8 mouse cellular contexts compared by ENCODE assay signal in the genomic region with DNA sequence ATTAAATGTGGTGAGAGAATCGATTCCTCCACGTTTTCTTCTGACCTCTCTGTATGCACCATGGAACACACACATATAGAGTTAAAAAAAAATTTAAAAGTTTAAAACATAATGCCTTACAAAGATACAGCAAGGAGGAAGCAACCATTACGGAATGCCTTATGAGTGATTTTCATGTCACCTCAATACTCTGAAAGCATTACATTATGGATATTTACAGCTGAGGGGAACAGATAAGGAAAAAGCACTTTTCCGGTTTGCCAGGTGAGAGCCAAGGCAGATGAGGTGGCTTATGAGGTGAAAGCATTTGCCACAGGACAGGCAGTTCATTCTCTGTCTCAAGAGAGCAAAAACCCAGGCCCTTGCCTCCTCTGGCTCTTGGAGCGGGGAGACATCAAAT. TPM values are rescaled to one million over a fixed set of nuclear protein-coding genes. Genes with fewer than 3 reads are reported as not detected.
DNase-seq lines count a peak whose midpoint lies in the region; ATAC-seq and TF ChIP-seq lines count a peak whose summit lies in the region.

No protein-coding gene starts in this region.

- no peaks in the 10 kb centered on the region for H3K27me3 ChIP-seq in embryonic facial prominence, embryonic 12.5 days
- no peaks in the 10 kb centered on the region for H3K27me3 ChIP-seq in hindbrain, postnatal 0 days (ENCODE audit: insufficient read depth, low read length)
- H3K27me3 ChIP-seq in myocyte (ENCODE audit: control insufficient read depth, insufficient read depth, insufficient read length): no peaks in the 10 kb centered on the region

- no peak for TF ChIP-seq POLR2A in myocyte (IDR thresholded peaks at IDR 0.05; ENCODE audit: insufficient read length, low read depth)

- peaks cover 8% of the 10 kb centered on the region; the same call in 1 of the 2 replicates for H3K4me1 ChIP-seq in embryonic facial prominence, embryonic 12.5 days
- H3K4me1 ChIP-seq in hindbrain, postnatal 0 days (ENCODE audit: insufficient read depth, low read length): no peaks in the 10 kb centered on the region

- peak overlapping the region; percentile 65 for H3K4me3 ChIP-seq in embryonic facial prominence, embryonic 12.5 days
- H3K4me3 ChIP-seq in hindbrain, postnatal 0 days (ENCODE audit: low read length): peak overlapping the region; percentile 42
- peak overlapping the region; percentile 41 for H3K4me3 ChIP-seq in myocyte

- intact Hi-C loops in left cerebral cortex, postnatal 4 days (cut with DNase I): no loop called here
- intact Hi-C loops in left cerebral cortex, postnatal 14 days (cut with DNase I): no loop called here

- 64% methylated on average over 5 of the region's 5 CpGs for WGBS in embryonic facial prominence, embryonic 12.5 days
- 69% methylated on average over 5 of the region's 5 CpGs for WGBS in hindbrain, postnatal 0 days

- peaks cover 21% of the 10 kb centered on the region for H3K36me3 ChIP-seq in embryonic facial prominence, embryonic 12.5 days
- H3K36me3 ChIP-seq in hindbrain, postnatal 0 days (ENCODE audit: insufficient read depth, low read length): peaks cover 17% of the 10 kb centered on the region; the same call in 1 of the 2 replicates
- peaks cover 8% of the 10 kb centered on the region for H3K36me3 ChIP-seq in myocyte (ENCODE audit: control insufficient read depth, insufficient read depth)

- H3K9me3 ChIP-seq in embryonic facial prominence, embryonic 12.5 days: no peaks in the 10 kb centered on the region
- no peaks in the 10 kb centered on the region for H3K9me3 ChIP-seq in hindbrain, postnatal 0 days (ENCODE audit: low read length)

- no peak for TF ChIP-seq CTCF in hindbrain, postnatal 0 days (IDR thresholded peaks at IDR 0.05; ENCODE audit: low read depth)

- H3K4me2 ChIP-seq in embryonic facial prominence, embryonic 12.5 days (replicated peaks): peak overlapping the region; percentile 89
- H3K4me2 ChIP-seq in hindbrain, postnatal 0 days (ENCODE audit: low read depth, low read length): peak overlapping the region; percentile 79
- peak overlapping the region; percentile 76 for H3K4me2 ChIP-seq in myocyte (ENCODE audit: low read depth)

- peaks cover 20% of the 10 kb centered on the region for H3K79me2 ChIP-seq in myocyte (ENCODE audit: control insufficient read depth, insufficient read depth)

- peak; percentile 6 for DNase-seq in left cerebral cortex, postnatal 4 days
- DNase-seq in left cerebral cortex, postnatal 14 days (ENCODE audit: low spot score in 2 of 2): no peak
- DNase-seq in hindbrain, postnatal 0 days (ENCODE audit: low spot score): no peak
- DNase-seq in thymus, postnatal 0 days (ENCODE audit: low spot score): no peak
- DNase-seq in kidney, postnatal 25 days: no peak
- DNase-seq in urinary bladder, postnatal 4 days (ENCODE audit: low spot score in 2 of 2): no peak

- H3K27ac ChIP-seq in embryonic facial prominence, embryonic 12.5 days: peak overlapping the region; percentile 77
- peak overlapping the region; percentile 85; the same call in 1 of the 2 replicates for H3K27ac ChIP-seq in hindbrain, postnatal 0 days

- peak overlapping the region; percentile 36 for H3ac ChIP-seq in myocyte (ENCODE audit: control insufficient read depth, insufficient read length)

- ATAC-seq in embryonic facial prominence, embryonic 12.5 days (ENCODE audit: insufficient number of reproducible peaks, insufficient read depth, low FRiP score, low TSS enrichment): no peak
- ATAC-seq in hindbrain, postnatal 0 days: no peak

- peak overlapping the region; percentile 36 for H3K9ac ChIP-seq in embryonic facial prominence, embryonic 12.5 days
- peak overlapping the region; percentile 28 for H3K9ac ChIP-seq in hindbrain, postnatal 0 days (replicated peaks; ENCODE audit: low read length)

TF ChIP-seq in myocyte, 11 proteins besides CTCF, POLR2A, EP300 and RAD21:
- TF ChIP-seq POLR2AphosphoS2 (IDR thresholded peaks at IDR 0.05; ENCODE audit: insufficient read length, low read depth) (no peak), SRF (IDR thresholded peaks at IDR 0.05; ENCODE audit: control insufficient read depth, insufficient read length, low read depth) (no peak), MYOG (IDR thresholded peaks at IDR 0.05; ENCODE audit: control insufficient read depth in 1 of 3, insufficient read depth in 1 of 3, insufficient read length in 2 of 3, low read depth in 2 of 3) (no peak), CEBPB (IDR thresholded peaks at IDR 0.05; ENCODE audit: insufficient read depth, poor library complexity, severe bottlenecking) (no peak), USF1 (IDR thresholded peaks at IDR 0.05; ENCODE audit: low read depth) (no peak), TCF3 (IDR thresholded peaks at IDR 0.05; ENCODE audit: insufficient read length, low read depth) (no peak), TCF12 (IDR thresholded peaks at IDR 0.05; ENCODE audit: insufficient read depth, poor library complexity, severe bottlenecking) (no peak), MYOD1 (IDR thresholded peaks at IDR 0.05; ENCODE audit: control insufficient read depth in 1 of 3, insufficient read length in 2 of 3, low read depth in 2 of 3) (no peak), MAX (IDR thresholded peaks at IDR 0.05; ENCODE audit: low read depth) (no peak), E2F4 (IDR thresholded peaks at IDR 0.05; ENCODE audit: insufficient read depth) (no peak), REST (IDR thresholded peaks at IDR 0.05; ENCODE audit: insufficient read depth, insufficient read length) (no peak)

RNA-seq across cellular contexts. Expression of gene Tom1, which starts 0.5 kb away (rescaled TPM):
- 10 to 100 TPM; 22.3 to 25.0 TPM for total RNA-seq in left cerebral cortex, postnatal 4 days (2021)
- total RNA-seq in left cerebral cortex, postnatal 14 days (2021): 10 to 100 TPM; 40.7 to 41.8 TPM
- polyA plus RNA-seq in embryonic facial prominence, embryonic 12.5 days (2016; fragmentation: Nextera tagmentation; extraction: Ambion mirVana): 30.5 and 36.9 TPM in 2 replicates
- 45.9 and 55.0 TPM in 2 replicates for total RNA-seq in hindbrain, postnatal 0 days (2014; rRNA removed)
- 48.2 and 49.2 TPM in 2 replicates for polyA plus RNA-seq in hindbrain, postnatal 0 days (2015; fragmentation: Nextera tagmentation; extraction: Ambion mirVana)
- polyA plus RNA-seq in myocyte (2012; fragmentation: generic; extraction: Trizol): 84.2 TPM
- polyA plus RNA-seq in thymus, postnatal 0 days (2015; fragmentation: Nextera tagmentation; extraction: Ambion mirVana): 18.8 and 21.3 TPM in 2 replicates

RNA-seq across cellular contexts. Expression of gene Hmgxb4, which starts 39.8 kb away (rescaled TPM):
- 10 to 100 TPM; 43.8 to 45.7 TPM for total RNA-seq in left cerebral cortex, postnatal 4 days (2021)
- total RNA-seq in left cerebral cortex, postnatal 14 days (2021): 10 to 100 TPM; 21.4 to 22.1 TPM
- polyA plus RNA-seq in embryonic facial prominence, embryonic 12.5 days (2016; fragmentation: Nextera tagmentation; extraction: Ambion mirVana): 46.6 and 50.8 TPM in 2 replicates
- total RNA-seq in hindbrain, postnatal 0 days (2014; rRNA removed): 29.7 and 66.9 TPM in 2 replicates
- polyA plus RNA-seq in hindbrain, postnatal 0 days (2015; fragmentation: Nextera tagmentation; extraction: Ambion mirVana): 24.7 and 30.0 TPM in 2 replicates
- 9.1 TPM for polyA plus RNA-seq in myocyte (2012; fragmentation: generic; extraction: Trizol)
- 29.6 and 30.0 TPM in 2 replicates for polyA plus RNA-seq in thymus, postnatal 0 days (2015; fragmentation: Nextera tagmentation; extraction: Ambion mirVana)
